Mouse (Mus musculus) adrenal gland, adult 18-20 months (tissue): ENCODE data around the gene Ankrd60. TPM values are rescaled to one million over a fixed set of nuclear protein-coding genes. Genes with fewer than 3 reads are reported as not detected.

ENCODE experiments used
- DNase-seq, 2 experiments: peaks; one replicate each; pipeline ENCODE4 v3.0.0; 2021 to 2022; ENCODE audit warnings: low spot score in 2 of 2
- total RNA-seq, 2 experiments: library from RNA; stranded (reverse); gene quantifications; 1 replicate in 1 of 2; 2 replicates in 1 of 2; pipeline ENCODE4 v1.2.3; 2021

The Ankrd60 gene
- total RNA-seq, 2 experiments from 2014 or later: not detected

- no peak for DNase-seq
Observed at GRCm38 (mm10) chr2:173528493-173528892, 49.7 kb downstream of the Ankrd60 start.

- DNase-seq: no peak
Observed at GRCm38 (mm10) chr2:173522376-173522775, 55.8 kb downstream of the Ankrd60 start, which contains the start of gene 1700021F07Rik. Gene 1700021F07Rik (plus strand): TSS chr2:173522586.

Other genes with a start within 250 kb of the Ankrd60 start
- not detected for gene 1700021F07Rik, start 55.8 kb downstream of the Ankrd60 start, total RNA-seq
- 10 to 100 TPM; 28.0 to 38.0 TPM for gene Rab22a, start 81.4 kb upstream of the Ankrd60 start, total RNA-seq
- gene 1700010B08Rik, start 141.1 kb upstream of the Ankrd60 start, total RNA-seq: not detected
- gene Vapb, start 159.1 kb upstream of the Ankrd60 start, total RNA-seq: 100 to 1,000 TPM; 162 to 176 TPM